Mouse (Mus musculus) hindbrain, embryonic 15.5 days (tissue): ENCODE results near the gene Slc48a1. TPM values are rescaled to one million over a fixed set of nuclear protein-coding genes. Genes with fewer than 3 reads are reported as not detected.

Experiments
- ATAC-seq: fragments of 200-750 bp; cut with Nextera tagmentation; 2 replicates; pipeline ENCODE4 v1.8.0; 2017; ENCODE audit warnings: low read depth, moderate number of reproducible peaks, moderate TSS enrichment; ENCODE audit not compliant: low FRiP score
- H3K27ac ChIP-seq: fragments of 300-500 bp; sonication (generic); replicated peaks from 2 replicates; pipeline ENCODE4 v1.5.1; 2015; ENCODE audit warnings: mild to moderate bottlenecking, inconsistent platforms
- H3K27me3 ChIP-seq: fragments of 300-500 bp; sonication (generic); 2 replicates; pipeline ENCODE4 v1.6.1; 2015; ENCODE audit warnings: control low read depth, inconsistent platforms
- H3K36me3 ChIP-seq: fragments of 300-500 bp; sonication (generic); 2 replicates; pipeline ENCODE4 v1.6.1; 2015; ENCODE audit warnings: control low read depth, inconsistent platforms
- H3K4me1 ChIP-seq: fragments of 300-500 bp; sonication (generic); replicated peaks from 2 replicates; pipeline ENCODE4 v1.6.1; 2015; ENCODE audit warnings: control low read depth, inconsistent platforms
- H3K4me2 ChIP-seq: fragments of 300-500 bp; sonication (generic); 2 replicates; pipeline ENCODE4 v1.6.1; 2015; ENCODE audit warnings: moderate library complexity, mild to moderate bottlenecking, inconsistent platforms
- H3K4me3 ChIP-seq: fragments of 300-500 bp; sonication (generic); 2 replicates; pipeline ENCODE4 v1.5.1; 2015; ENCODE audit warnings: mild to moderate bottlenecking, inconsistent platforms
- H3K9ac ChIP-seq: fragments of 300-500 bp; sonication (generic); 2 replicates; pipeline ENCODE4 v1.6.1; 2015; ENCODE audit warnings: inconsistent platforms
- H3K9me3 ChIP-seq: fragments of 300-500 bp; sonication (generic); 2 replicates; pipeline ENCODE4 v1.6.1; 2016; ENCODE audit warnings: control low read depth, inconsistent platforms
- WGBS: fragments of 180-500 bp; shearing (Covaris S2); methylation state at CpG from one replicate; pipeline ENCODE4 v1.1.7; 2015; 5-methylcytosine and 5-hydroxymethylcytosine counted together
- polyA plus RNA-seq: library from polyadenylated mRNA; unstranded; fragments of >200 nt; fragmentation: Nextera tagmentation; extraction: Ambion mirVana; gene quantifications from 2 replicates; pipeline ENCODE4 v1.2.1, GENCODE M21; 2015

The Slc48a1 gene
- polyA plus RNA-seq, result 93.1 and 97.5 TPM in 2 replicates

DNA sequence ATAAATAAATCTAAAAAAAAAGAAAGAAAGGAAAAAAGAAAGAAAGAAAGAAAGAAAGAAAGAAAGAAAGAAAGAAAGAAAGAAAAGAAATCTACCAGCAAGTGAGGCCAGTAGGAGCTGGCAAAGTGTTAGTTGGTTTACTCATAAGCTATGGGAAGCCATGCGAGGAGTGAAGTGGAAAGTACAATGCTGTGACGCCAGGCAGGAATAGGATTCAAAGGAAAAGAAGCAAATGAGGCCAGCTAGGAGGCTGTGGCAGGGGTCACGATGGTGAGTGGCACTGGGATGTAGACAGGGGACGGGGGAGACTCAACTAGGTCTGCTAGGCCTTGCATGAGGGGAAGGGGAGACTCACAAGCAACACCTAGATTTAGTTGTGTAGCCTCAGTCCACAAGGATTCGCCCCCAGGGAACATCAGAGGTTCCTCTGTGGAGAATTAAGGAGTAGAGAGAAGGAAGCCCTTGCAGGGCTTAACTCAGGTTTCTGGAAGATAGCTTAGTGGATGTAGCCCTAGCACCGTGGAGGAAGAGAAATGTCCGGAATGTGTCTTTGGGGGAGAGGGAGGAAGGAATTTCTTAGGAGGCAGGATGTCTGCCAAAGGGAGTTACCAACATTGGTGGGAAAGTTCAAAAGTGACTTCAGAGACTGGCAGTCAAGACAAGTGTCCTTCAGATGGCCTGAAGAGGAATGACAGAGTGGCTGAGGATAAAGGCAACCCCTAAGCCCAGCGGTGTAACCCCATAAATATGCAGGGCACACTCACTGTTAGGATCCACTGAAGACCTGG, at the start of gene Slc48a1:
Gene Slc48a1 (plus strand): TSS at position 210 of the 788 bp plus-strand sequence.
- Histone ChIP-seq H3K9me3 (no peaks in the 10 kb centered on the region), H3K4me1 (peaks cover 11% of the 10 kb centered on the region), H3K9ac (no peak within 1 kb of the TSS), H3K4me3 (no peak within 1 kb of the TSS), H3K36me3 (no peaks in the 10 kb centered on the region), H3K27ac (no peak within 1 kb of the TSS), H3K4me2 (no peak within 1 kb of the TSS), H3K27me3 (peaks cover 12% of the 10 kb centered on the region; the same call in 1 of the 2 replicates)
- 76% methylated on average over 8 of the region's 8 CpGs for WGBS
- no peak for ATAC-seq

DNA sequence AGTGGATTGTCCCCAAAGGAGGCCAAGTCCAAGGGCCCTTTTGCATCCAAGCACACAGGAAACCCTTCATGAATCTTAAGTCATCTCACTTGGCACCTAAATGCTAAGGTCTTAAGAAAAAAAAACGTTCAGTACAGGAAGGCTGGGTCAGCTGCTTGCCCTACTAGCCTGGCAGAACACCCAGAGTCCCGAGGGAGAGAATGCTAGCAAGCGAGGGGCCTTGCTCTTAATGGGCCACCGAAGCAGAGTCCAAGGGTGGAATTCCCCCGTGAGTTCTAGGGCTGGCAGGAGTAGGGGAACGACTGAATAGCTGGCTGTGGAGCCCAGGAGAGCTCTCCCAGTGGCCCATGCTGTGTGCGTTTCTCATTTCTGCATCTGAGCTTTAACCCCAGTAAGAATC, 49.5 kb upstream of the Slc48a1 start:
- H3K4me1 ChIP-seq, result peaks cover 3% of the 10 kb centered on the region; the same call in 1 of the 2 replicates
- WGBS, result 60% methylated on average over 7 of the region's 7 CpGs
- H3K9me3 ChIP-seq, result no peaks in the 10 kb centered on the region
- no peak overlapping the region for H3K27ac ChIP-seq
- H3K4me2 ChIP-seq, result no peak overlapping the region
- H3K4me3 ChIP-seq, result no peak overlapping the region
- H3K36me3 ChIP-seq, result no peaks in the 10 kb centered on the region
- no peak overlapping the region for H3K9ac ChIP-seq
- no peak for ATAC-seq
- no peaks in the 10 kb centered on the region for H3K27me3 ChIP-seq

DNA sequence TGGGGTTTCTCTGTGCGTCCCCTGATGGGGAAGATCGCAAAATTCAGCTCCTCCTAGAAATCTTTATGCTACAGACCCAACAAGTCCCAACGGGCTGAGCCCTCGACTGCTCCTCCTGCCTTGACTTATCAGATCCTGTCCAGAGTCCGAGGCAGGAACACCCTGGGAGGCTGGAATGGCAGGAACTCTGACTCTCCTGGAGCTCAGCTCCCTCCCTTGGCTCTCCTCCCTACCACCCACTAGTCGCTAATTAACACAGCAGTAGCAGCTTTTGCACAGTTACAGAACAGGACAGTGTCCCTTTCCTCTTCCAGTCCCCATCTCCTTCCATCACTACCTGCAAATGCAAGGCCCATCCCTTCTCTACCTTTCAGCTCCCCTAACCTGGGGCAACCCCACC, 48.0 kb upstream of the Slc48a1 start:
- Histone ChIP-seq H3K4me3 (no peak overlapping the region), H3K4me2 (no peak overlapping the region), H3K9ac (no peak overlapping the region), H3K4me1 (0 out of 2 replicates have a peak, but pooled peaks cover 3% of the 10 kb centered on the region), H3K36me3 (no peaks in the 10 kb centered on the region), H3K9me3 (no peaks in the 10 kb centered on the region), H3K27me3 (no peaks in the 10 kb centered on the region), H3K27ac (no peak overlapping the region)
- ATAC-seq, result no peak
- 66% methylated on average over 6 of the region's 6 CpGs for WGBS

DNA sequence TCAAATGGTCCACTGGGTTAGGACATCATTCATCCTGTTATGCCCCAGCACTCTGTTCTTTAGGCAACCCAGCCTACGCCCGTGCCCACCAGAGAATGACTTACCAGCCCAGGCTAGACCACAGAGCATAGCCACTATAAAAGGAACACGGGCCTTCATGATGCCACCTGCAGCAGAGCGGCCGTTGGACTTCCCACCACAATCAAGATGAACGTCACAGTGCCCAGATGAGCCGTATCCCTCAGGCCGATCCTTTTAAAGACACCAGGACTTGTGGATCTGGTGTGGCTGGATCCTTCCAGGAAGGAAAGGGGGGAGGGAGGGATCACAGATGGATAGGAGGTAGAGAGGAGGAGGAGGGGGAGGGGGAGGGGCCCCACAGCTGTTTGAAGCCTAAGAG, 47.2 kb upstream of the Slc48a1 start, which contains the start of gene Endou:
Gene Endou (minus strand): TSS at position 229 of the 400 bp plus-strand sequence.
- no peak for ATAC-seq
- Histone ChIP-seq H3K27me3 (no peaks in the 10 kb centered on the region), H3K36me3 (no peaks in the 10 kb centered on the region)

DNA sequence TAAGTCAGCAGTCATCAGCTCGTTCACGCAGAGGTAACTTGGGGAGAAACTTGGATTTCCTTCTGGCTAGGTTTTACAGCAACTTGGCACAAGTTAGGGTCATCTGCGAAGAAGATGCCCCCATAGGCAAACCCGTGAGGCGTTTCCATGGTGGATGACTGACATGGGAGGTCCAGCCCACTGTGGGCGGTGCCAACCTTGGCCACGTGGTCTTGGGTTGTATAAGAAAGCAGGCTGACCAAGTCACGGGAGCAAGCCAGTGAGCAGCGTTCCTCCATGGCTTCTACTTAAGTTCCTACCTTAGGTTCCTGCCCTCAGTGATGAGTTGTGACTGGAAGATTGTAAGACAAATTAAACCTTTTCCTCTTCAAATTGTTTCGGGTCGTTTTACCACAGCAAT, 46.3 kb upstream of the Slc48a1 start:
- Histone ChIP-seq H3K4me1 (0 out of 2 replicates have a peak, but pooled peaks cover 3% of the 10 kb centered on the region), H3K9ac (no peak overlapping the region), H3K4me2 (no peak overlapping the region), H3K27me3 (no peaks in the 10 kb centered on the region), H3K4me3 (no peak overlapping the region), H3K9me3 (no peaks in the 10 kb centered on the region), H3K36me3 (no peaks in the 10 kb centered on the region), H3K27ac (no peak overlapping the region)
- no peak for ATAC-seq
- 94% methylated on average over 11 of the region's 11 CpGs for WGBS

More for the DNA sequence above, 47.2 kb upstream of the Slc48a1 start, which contains the start of gene Endou:
- Histone ChIP-seq H3K9me3 (no peaks in the 10 kb centered on the region), H3K4me3 (no peak within 1 kb of the TSS), H3K4me1 (0 out of 2 replicates have a peak, but pooled peaks cover 3% of the 10 kb centered on the region), H3K9ac (no peak within 1 kb of the TSS), H3K4me2 (no peak within 1 kb of the TSS), H3K27ac (no peak within 1 kb of the TSS)
- WGBS, result 99% methylated on average over 8 of the region's 8 CpGs

DNA sequence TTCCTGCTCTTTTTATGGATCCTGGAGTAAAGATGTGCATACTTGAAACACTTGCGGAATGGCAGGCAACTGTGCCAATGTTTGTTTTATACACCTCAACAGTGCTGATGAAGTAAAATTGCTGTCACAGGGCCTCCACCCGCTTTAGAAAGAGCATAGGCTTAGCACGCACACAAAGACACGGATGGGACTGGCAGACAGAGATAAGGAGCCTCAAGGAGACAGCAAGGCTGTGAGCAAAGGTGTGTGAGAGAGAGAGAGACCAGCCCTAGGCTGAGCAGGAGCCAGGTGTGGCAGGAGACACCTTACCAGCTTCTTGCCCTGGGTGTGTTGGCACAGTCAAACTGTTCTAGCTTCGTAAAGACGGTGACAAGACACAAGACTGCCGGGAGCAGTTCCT, 39.4 kb upstream of the Slc48a1 start:
- Histone ChIP-seq H3K36me3 (no peaks in the 10 kb centered on the region), H3K4me3 (no peak overlapping the region), H3K9ac (no peak overlapping the region), H3K27ac (no peak overlapping the region), H3K27me3 (no peaks in the 10 kb centered on the region), H3K4me1 (0 out of 2 replicates have a peak, but pooled peaks cover 4% of the 10 kb centered on the region), H3K9me3 (no peaks in the 10 kb centered on the region), H3K4me2 (no peak overlapping the region)
- no peak for ATAC-seq
- 90% methylated on average over 7 of the region's 7 CpGs for WGBS

DNA sequence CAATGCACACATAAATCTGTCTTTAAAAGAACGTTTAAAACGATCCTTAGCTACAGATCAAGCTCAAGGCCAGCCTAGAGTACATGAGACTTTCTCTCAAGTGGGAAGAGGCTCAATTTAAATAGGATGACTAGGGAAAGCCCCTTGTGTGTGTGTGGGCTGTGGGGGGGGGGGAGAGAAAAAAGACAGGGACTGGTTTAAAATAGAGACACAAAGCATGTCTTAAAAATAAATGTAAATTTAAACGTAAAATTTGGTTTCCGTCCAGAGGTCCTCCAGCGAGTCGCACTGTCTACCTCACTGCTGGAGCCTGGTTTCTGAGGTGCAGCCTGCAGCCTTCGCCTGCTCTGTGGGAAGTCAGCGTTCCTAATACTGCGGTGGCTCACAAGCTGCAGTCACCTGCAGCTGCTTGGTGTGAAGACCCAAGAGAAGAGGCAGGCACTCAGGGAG, 38.0 kb upstream of the Slc48a1 start:
- no peaks in the 10 kb centered on the region for H3K27me3 ChIP-seq
- no peaks in the 10 kb centered on the region for H3K9me3 ChIP-seq
- peaks cover 11% of the 10 kb centered on the region for H3K4me1 ChIP-seq
- H3K27ac ChIP-seq, result no peak overlapping the region
- WGBS, result 90% methylated on average over 9 of the region's 9 CpGs
- ATAC-seq, result no peak
- H3K4me2 ChIP-seq, result no peak overlapping the region
- no peaks in the 10 kb centered on the region for H3K36me3 ChIP-seq
- H3K9ac ChIP-seq, result no peak overlapping the region
- H3K4me3 ChIP-seq, result no peak overlapping the region

DNA sequence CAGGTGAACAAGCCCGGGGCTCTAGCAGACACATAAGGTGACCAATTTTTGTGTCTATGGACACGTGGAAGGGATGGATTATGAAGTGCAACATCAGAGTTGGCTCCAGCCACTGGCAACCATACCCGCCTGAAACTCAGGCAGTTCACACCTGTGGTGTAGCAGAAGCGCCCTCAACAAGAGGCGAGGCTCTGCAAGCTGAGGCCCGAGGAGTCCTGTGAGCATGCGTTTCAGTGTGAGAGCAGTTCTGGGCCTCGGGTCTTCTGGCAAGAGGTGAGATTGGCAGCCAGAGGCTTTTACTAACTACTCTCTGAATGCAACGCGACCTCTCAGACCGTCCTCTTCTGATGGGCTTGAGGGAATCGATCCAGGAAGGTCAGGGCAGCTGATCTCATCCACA, 36.7 kb upstream of the Slc48a1 start:
- Histone ChIP-seq H3K27ac (no peak overlapping the region), H3K4me3 (no peak overlapping the region), H3K4me1 (peaks cover 13% of the 10 kb centered on the region), H3K27me3 (no peaks in the 10 kb centered on the region), H3K9me3 (no peaks in the 10 kb centered on the region), H3K4me2 (no peak overlapping the region), H3K9ac (no peak overlapping the region), H3K36me3 (no peaks in the 10 kb centered on the region)
- ATAC-seq, result no peak
- WGBS, result 86% methylated on average over 12 of the region's 12 CpGs

DNA sequence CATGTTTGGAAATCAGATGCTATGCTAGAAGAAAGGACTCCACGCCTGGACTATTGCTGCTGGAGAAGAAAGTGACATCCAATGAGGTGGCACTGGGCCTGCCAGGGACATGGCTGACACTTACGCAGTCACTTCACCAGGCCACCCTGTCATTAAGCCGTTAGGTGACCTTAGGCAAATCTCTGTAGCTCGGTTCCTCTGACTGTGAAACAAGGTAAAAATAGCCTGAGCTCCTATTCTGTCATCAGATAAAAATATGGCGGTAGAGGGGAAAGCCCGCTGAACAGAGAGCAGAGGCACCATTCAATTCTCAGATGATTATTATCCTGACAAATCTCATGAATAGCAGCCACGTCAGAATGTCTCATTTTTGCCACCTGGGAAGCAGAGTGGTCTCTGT, 36.2 kb upstream of the Slc48a1 start:
- H3K27me3 ChIP-seq, result no peaks in the 10 kb centered on the region
- peaks cover 13% of the 10 kb centered on the region for H3K4me1 ChIP-seq
- H3K27ac ChIP-seq, result no peak overlapping the region
- H3K9me3 ChIP-seq, result no peaks in the 10 kb centered on the region
- no peak overlapping the region for H3K4me3 ChIP-seq
- H3K9ac ChIP-seq, result no peak overlapping the region
- H3K36me3 ChIP-seq, result no peaks in the 10 kb centered on the region
- no peak overlapping the region for H3K4me2 ChIP-seq
- ATAC-seq, result no peak
- WGBS, result 63% methylated on average over 7 of the region's 7 CpGs

DNA sequence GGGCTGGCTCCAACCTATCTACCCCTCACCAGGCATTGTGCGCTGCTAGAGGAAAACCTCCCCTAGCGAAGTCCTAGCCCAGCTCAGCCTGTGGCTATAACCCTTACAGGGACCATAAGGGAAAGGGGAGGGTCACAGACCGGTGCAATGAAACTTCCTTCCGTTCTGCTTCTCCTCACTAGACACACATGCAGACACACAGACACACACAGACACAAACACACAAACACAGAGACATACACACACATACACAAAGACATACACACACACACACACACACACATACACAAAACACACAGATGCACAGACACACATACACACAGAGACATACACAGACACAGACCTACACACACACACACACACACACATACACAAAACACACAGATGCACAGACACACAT, 35.7 kb upstream of the Slc48a1 start:
- H3K36me3 ChIP-seq, result no peaks in the 10 kb centered on the region
- ATAC-seq, result no peak
- 70% methylated on average over 4 of the region's 4 CpGs for WGBS
- no peak overlapping the region for H3K9ac ChIP-seq
- H3K27me3 ChIP-seq, result no peaks in the 10 kb centered on the region
- no peaks in the 10 kb centered on the region for H3K9me3 ChIP-seq
- peaks cover 13% of the 10 kb centered on the region for H3K4me1 ChIP-seq
- H3K4me2 ChIP-seq, result no peak overlapping the region
- no peak overlapping the region for H3K4me3 ChIP-seq
- no peak overlapping the region for H3K27ac ChIP-seq

DNA sequence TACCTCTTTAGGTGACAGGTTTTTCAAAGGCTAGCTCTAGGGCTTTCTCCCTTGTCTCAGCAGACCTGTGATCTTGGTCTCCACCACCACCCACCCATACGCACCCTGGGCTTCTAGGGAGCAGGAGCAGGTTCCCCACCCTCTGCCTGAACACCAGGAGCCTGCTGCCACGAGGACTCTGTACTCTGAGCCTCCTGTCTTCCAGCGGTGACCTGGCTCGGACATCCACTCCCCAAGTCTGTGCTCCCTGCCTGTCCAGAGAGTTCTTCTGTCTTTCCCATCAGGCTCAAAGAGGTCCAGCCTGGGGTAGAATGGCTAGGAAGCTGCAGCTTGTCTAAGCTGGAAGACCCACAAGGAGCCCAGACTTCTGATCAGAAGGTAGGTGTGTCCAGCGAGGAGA, 35.1 kb upstream of the Slc48a1 start:
- Histone ChIP-seq H3K27me3 (no peaks in the 10 kb centered on the region), H3K4me2 (no peak overlapping the region)
- WGBS, result 87% methylated on average over 5 of the region's 5 CpGs

DNA sequence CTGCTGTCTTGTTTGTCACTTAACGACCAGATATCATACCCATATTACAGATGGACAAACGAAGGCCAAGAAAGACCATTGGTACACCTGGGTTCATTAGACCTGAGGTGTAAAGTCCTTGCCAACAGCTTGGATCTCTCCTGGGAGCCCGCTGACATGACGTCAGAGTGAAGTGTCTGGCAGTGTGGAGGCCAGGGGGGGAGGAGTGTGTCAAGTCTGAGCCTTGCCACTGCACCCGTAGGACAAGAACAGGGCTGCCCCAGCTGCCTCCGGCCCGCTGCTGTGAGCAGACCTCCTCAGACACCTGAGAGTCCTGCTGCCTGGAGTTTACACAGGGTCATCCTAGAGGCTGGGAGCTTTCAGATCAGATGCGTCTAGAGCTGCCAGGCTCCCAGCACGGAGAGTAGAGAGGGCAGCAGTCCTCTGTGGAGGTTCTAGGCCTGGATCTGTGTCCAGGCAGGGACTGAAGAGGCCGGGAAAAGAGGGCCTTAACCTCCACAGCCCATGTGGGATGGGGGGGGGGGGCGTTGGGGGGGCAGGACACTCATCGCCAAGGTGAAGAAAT, 34.3 kb upstream of the Slc48a1 start:
- Histone ChIP-seq H3K4me3 (no peak overlapping the region), H3K4me2 (no peak overlapping the region), H3K4me1 (peaks cover 13% of the 10 kb centered on the region), H3K9me3 (no peaks in the 10 kb centered on the region), H3K27me3 (no peaks in the 10 kb centered on the region), H3K36me3 (no peaks in the 10 kb centered on the region), H3K9ac (no peak overlapping the region), H3K27ac (no peak overlapping the region)
- 79% methylated on average over 12 of the region's 12 CpGs for WGBS
- no peak for ATAC-seq

More for the DNA sequence above, 35.1 kb upstream of the Slc48a1 start:
- Histone ChIP-seq H3K4me3 (no peak overlapping the region), H3K9ac (no peak overlapping the region), H3K9me3 (no peaks in the 10 kb centered on the region), H3K4me1 (peaks cover 13% of the 10 kb centered on the region), H3K27ac (no peak overlapping the region), H3K36me3 (no peaks in the 10 kb centered on the region)
- ATAC-seq, result no peak
